Mouse (Mus musculus) gastrocnemius, postnatal 25 days (tissue): Measurements from ENCODE around the gene Mapk1ip1l. TPM values are rescaled to one million over a fixed set of nuclear protein-coding genes. Genes with fewer than 3 reads are reported as not detected.
A peak's percentile ranks its signal among the peaks of the same experiment; 100 is the strongest.

Experiments
- DNase-seq: peaks from one replicate; pipeline ENCODE4 v3.0.0; 2022
- long read RNA-seq, 2 experiments: library from polyadenylated mRNA; stranded (forward); transcript quantifications; one replicate each; pipeline ENCODE4 v2.0.0; 2021
- total RNA-seq, 2 experiments: library from RNA; stranded (reverse); gene quantifications; 1 replicate in 1 of 2; 2 replicates in 1 of 2; pipeline ENCODE4 v1.2.3; 2021

Gene Mapk1ip1l
- total RNA-seq: 10 to 100 TPM; 24.0 to 26.2 TPM
- long read RNA-seq, experiment 1, full-length matches to known transcripts: 5 of 8 reads
- long read RNA-seq, experiment 1, partial matches to known transcripts: 0 of 8 reads
- long read RNA-seq, experiment 1, other reads (novel, unspliced or antisense): 3 of 8 reads
- long read RNA-seq, experiment 2, full-length matches to known transcripts: 2 of 8 reads
- long read RNA-seq, experiment 2, partial matches to known transcripts: 0 of 8 reads
- long read RNA-seq, experiment 2, other reads (novel, unspliced or antisense): 6 of 8 reads

DNA sequence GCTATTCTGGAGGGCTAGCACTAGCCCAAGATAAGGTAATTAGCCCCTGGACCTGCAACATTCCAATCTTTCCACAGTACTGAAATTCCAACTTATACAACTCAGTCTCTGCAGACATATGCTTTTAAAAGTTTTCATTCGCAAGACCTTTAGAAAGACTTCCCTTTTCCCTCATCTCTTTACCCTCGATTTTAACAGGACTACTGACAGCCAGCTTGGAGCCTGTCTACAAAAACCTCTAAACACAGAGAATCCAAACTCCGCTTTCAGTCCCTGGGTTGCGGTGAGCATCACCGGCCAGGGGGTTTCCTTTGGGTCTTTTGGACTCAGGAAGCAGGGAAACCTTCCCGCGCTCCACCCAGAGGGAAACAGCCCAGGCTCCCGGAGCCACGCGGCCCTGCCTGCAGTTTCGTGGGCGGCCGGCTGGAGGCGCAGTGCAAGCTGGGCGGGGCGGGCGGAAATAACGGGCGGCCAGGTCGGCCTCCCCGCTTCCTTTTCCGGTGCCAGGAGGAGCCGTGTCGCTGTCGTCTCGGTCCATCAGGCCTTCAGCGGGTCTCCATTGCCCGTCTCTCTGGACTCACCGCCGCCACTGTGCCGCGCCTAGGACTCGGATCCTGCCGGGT, at the start of gene Mapk1ip1l:
Gene Mapk1ip1l (plus strand): TSS at position 482 of the 623 bp plus-strand sequence.
- peak; percentile 86 for DNase-seq

- no peak for DNase-seq
These were observed 48.2 kb upstream of the Mapk1ip1l start for GRCm38 (mm10) chr14:47249839-47250238.

GRCm38 (mm10) chr14:47264866-47265265, 33.2 kb upstream of the Mapk1ip1l start:
- DNase-seq: no peak

DNA sequence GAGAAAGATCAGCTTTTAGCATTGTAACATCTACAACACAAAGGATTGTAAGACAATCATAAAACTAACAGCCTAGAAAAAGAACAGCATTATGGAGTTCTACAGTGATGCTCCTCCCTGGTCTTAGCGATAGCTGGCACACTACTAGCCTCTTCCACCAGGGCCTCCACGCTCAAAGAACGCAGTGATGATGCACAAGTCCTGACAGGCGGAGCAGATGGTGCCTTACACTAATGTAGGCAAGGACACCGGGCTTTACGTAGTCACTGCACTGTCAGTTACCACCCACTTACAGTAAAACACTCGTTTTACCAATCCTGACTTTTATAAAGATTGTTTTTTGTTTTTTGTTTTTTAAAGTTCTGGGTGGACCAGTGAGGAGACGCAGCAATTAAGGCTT, 32.2 kb upstream of the Mapk1ip1l start:
- DNase-seq: no peak

GRCm38 (mm10) chr14:47269056-47269455, 29.0 kb upstream of the Mapk1ip1l start:
- DNase-seq: no peak

DNA sequence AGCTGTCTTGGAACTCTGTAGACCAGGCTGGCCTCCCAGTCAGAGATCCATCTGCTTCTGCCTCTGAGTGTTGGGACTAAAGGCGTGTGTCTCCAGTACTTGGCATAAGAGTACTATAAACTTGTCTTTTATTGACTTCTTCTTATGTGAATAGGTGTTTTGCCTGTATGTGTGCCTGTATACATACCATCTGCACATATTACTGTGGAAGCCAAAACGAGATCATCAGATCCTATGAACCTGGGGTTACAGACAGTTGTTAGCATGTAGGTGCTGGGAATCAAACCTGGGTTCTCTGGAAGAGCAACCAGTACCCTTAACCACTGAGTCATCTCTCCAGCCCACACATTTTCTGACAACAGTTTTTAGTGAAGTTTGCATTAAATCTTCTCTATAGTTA, 28.4 kb upstream of the Mapk1ip1l start:
- DNase-seq: no peak

DNA sequence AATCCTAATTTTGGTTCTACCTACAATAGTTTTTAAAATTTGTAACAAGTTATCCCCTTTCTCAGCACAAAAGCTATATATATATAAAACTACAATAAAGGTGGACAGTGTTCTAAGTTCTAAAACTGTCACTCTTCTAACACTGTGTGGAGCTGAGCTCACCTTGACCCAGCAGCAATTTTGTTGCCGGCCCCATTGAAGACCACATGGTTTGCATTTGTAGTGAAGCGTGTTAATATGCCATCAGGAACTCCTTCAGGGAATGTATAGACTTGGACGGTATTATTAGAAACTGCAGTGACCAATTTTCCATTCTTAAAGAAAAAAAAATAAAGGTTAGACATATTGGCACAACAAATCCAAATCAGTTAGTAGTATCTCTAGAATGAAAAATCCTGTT, 24.3 kb upstream of the Mapk1ip1l start:
- no peak for DNase-seq

- DNase-seq: no peak
These were observed 22.6 kb upstream of the Mapk1ip1l start for GRCm38 (mm10) chr14:47275417-47275816.

DNA sequence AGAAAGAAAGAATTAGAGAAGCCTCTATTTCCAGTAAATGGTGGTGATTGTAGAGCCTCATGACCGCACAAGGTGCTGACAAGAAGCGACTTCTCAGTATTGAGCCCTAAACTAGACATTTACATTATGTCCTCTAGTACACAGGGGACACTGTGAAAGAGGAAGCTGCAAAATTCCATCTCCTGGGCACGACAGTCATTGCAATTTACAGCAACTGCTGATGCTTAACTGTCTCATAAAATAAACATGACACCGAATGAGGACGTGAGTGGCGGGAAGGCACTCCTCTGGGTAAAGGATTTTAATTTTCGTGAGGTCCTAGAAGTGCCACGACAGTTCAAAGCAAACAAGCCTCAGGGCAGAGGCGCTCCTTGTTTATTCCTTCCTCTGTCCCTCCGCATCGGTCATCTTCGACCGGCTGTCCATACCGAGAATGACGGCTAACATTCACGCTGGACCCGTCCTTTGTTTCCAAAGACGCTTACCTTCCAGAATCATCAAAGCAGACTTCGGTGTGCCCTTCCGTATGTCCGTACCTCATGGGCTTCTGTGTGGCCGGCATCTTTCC, 21.9 kb upstream of the Mapk1ip1l start:
- DNase-seq: no peak

DNA sequence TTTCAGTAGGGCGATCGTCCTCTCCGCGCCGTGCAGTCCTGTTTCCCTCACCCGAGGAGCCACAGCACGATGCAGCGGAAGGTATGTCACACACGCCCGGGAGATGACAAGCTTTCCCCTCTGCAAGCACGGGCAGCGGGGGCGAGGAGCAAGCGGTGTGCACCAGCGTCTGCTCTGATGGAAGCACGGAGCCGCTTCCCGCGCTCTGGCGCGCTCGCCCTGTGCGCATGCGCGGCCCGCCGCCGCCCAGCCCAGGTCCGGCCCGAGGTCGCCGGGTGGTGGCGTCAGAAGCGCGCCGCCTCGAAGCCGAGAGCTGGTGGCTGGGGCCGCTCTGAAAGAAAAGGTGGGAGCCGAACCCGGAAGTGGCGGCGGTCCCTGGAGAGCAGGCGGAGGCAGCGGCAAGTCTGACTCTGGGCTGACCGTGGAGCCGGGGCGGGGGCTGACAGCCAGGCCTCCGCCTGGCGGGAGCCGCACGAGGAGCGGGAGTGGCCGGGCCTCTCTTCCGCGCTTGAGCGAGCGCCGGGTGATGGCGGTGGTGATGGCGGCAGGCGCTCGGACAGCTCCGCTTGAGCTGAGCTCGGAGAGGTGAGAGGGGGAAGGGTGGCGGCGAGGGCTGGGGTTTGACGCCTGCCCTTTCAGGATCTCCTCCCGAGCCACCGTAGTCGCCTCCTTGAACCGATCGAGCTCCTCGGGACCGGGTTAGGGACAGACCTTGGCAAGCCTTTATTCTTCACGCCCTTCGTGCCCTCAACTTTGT, 21.3 kb upstream of the Mapk1ip1l start, which contains the start of the genes Wdhd1 and Socs4:
Gene Wdhd1 (minus strand): TSS at position 221 of the 757 bp plus-strand sequence.
Gene Socs4 (plus strand): TSS at position 295 of the 757 bp plus-strand sequence.
- DNase-seq: peak; percentile 94

- DNase-seq: no peak
These were observed 19.0 kb upstream of the Mapk1ip1l start for GRCm38 (mm10) chr14:47279058-47279457.

GRCm38 (mm10) chr14:47281535-47281934, 16.5 kb upstream of the Mapk1ip1l start:
- DNase-seq: no peak

DNA sequence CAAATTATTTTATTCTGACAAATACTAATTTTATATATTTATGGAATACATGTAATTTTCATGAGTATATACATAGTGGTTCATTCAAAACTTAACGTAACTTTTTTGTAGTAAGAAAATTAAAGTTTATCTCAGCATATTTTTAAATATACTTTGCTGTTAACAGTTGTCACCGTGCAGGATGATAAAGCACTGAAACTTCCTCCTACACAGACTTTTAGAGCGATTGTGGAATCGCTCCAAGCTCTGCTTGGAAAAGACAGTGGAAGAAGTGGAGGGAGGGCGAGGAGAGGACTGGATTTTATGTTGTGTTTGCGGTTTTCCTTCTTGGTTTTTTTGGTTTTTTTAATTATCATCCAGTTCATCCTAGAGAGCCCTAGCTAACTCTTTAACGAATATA, 14.5 kb upstream of the Mapk1ip1l start:
- no peak for DNase-seq

DNA sequence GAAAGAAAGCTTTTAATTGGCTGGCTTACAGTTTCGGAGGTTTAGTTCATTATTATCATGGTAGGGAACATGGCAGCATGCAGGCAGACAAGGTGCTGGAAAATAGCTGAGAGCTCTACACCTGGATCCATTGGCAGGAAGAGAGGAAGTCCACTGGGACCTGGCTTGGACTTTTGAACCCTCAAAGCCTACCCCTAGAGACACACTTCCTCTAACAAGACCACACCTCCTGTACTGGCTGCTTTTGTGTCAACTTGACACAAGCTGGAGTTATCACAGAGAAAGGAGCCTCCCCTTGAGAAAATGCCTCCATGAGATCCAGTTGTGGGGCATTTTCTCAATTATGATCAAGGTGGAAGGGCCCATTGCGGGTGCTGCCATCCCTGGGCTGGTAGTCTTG, 12.8 kb upstream of the Mapk1ip1l start:
- no peak for DNase-seq

GRCm38 (mm10) chr14:47286215-47286614, 11.9 kb upstream of the Mapk1ip1l start:
- DNase-seq: no peak

- no peak for DNase-seq
These were observed 11.0 kb upstream of the Mapk1ip1l start for GRCm38 (mm10) chr14:47287021-47287420.

- DNase-seq: no peak
These were observed 6.3 kb upstream of the Mapk1ip1l start for GRCm38 (mm10) chr14:47291772-47292171.

DNA sequence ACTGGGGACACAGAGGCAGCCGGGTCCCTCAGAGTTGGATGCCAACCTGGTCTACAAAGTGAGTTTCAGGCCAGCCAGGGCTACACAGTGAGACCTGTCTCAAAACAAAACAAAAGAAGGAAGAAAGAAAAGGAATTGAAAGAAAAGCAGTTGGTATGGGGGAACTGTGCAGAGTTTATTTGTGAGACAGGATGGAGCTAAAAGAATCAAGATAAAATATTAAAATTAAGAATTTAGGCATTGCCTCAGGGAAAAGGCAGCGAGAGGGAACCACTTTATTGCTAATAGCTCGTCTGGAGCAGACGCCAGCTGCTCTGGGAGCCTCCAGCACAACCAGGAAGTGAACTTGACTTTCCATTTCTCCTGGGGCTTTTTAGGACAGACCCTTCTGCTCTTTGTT, 3.9 kb upstream of the Mapk1ip1l start:
- DNase-seq: no peak

DNA sequence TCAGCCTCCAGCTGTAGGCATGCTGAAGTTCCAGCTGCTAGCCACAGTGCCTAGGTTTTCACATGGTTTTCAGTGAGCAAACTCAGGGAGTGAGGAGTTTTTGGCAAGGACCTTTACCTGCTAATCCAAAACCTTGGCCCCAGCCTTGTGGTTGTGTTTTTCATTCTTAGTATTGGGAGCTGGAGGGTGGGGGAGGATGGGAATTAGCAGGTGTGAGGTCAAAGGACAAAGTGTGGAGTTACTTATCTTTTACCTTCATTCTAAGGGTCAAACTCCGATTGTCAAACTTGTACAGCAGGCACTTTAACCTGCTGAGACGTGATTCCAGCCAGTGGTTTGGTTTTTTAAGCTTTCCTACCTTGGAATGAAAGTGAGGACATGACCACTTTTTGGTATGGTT, 1.8 kb upstream of the Mapk1ip1l start:
- DNase-seq: no peak

- no peak for DNase-seq
These were observed 334 bp downstream of the Mapk1ip1l start for GRCm38 (mm10) chr14:47298408-47298792.

DNA sequence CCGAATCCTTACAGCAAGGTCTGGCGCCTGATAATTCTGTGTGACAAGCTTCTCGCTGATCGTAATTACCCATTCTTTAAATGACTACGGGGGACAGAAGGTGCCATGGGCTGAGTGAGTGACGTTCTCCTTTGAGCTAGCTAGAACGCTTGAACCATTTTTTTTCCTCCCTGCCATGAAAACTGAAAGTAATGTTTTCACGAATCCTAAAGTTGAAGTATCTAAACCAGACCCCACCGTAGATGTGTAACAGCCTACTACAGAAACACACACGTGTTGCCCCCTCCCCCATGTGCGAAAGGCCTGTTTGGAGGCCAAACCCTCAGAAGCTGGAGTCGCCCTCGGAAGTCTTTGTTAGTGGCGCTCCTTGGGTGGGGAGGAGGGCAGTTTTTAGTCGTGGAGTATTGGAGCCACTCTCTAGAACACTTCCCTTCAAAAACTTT, 774 bp downstream of the Mapk1ip1l start:
- DNase-seq: peak; percentile 20

GRCm38 (mm10) chr14:47302885-47303680, 5.0 kb downstream of the Mapk1ip1l start:
- DNase-seq: no peak
